Mouse (Mus musculus) lung, embryonic 14.5 days (tissue): ENCODE data around the gene Ngfr. TPM values are rescaled to one million over a fixed set of nuclear protein-coding genes. Genes with fewer than 3 reads are reported as not detected.

Experiments used
- ATAC-seq: fragments of 200-750 bp; cut with Nextera tagmentation; 2 replicates; pipeline ENCODE4 v1.8.0; 2017; ENCODE audit warnings: mild to moderate bottlenecking, moderate TSS enrichment, moderate library complexity; ENCODE audit not compliant: insufficient read depth
- DNase-seq: peaks from one replicate; pipeline ENCODE4 v3.0.0-alpha.2; 2015
- H3K27ac ChIP-seq: fragments of 300-500 bp; sonication (generic); 2 replicates; pipeline ENCODE4 v1.5.1; 2014; ENCODE audit warnings: low read depth, mild to moderate bottlenecking, moderate library complexity
- H3K27me3 ChIP-seq: fragments of 300-500 bp; sonication (generic); 2 replicates; pipeline ENCODE4 v1.6.1; 2014; ENCODE audit warnings: low read length, control low read depth; ENCODE audit not compliant: insufficient read depth
- H3K36me3 ChIP-seq: fragments of 300-500 bp; sonication (generic); 2 replicates; pipeline ENCODE4 v1.6.1; 2014; ENCODE audit warnings: control low read depth; ENCODE audit not compliant: insufficient read depth
- H3K4me1 ChIP-seq: fragments of 300-500 bp; sonication (generic); 2 replicates; pipeline ENCODE4 v1.6.1; 2014; ENCODE audit warnings: antibody characterized with exemption, control low read depth; ENCODE audit not compliant: insufficient read depth
- H3K4me2 ChIP-seq: fragments of 300-500 bp; sonication (generic); 2 replicates; pipeline ENCODE4 v1.6.1; 2014; ENCODE audit warnings: mild to moderate bottlenecking
- H3K4me3 ChIP-seq: fragments of 300-500 bp; sonication (generic); 2 replicates; pipeline ENCODE4 v1.5.1; 2014; ENCODE audit warnings: low read depth, low read length
- H3K9ac ChIP-seq: fragments of 300-500 bp; sonication (generic); 2 replicates; pipeline ENCODE4 v1.6.1; 2014
- H3K9me3 ChIP-seq: fragments of 300-500 bp; sonication (generic); 2 replicates; pipeline ENCODE4 v1.6.1; 2016; ENCODE audit warnings: low read depth, low read length, control low read depth
- CTCF ChIP-seq: IDR thresholded peaks from 2 replicates; pipeline ENCODE4 v1.5.1; 2016; ENCODE audit warnings: antibody characterized with exemption, low read depth
- WGBS: fragments of 180-500 bp; shearing (Covaris S2); extraction: QIAGEN DNeasy Blood & Tissue Kit; methylation state at CpG from one replicate; pipeline ENCODE4 v1.1.7; 2014; 5-methylcytosine and 5-hydroxymethylcytosine counted together
- polyA plus RNA-seq: library from polyadenylated mRNA; unstranded; fragments of >200 nt; fragmentation: Nextera tagmentation; extraction: Ambion mirVana; gene quantifications from 2 replicates; pipeline ENCODE4 v1.2.1, GENCODE M21; 2014

Ngfr gene
- polyA plus RNA-seq, 1 experiment from 2014 or later, result 5.9 TPM

- Histone ChIP-seq H3K4me1 (peaks cover 10% of the 10 kb centered on the region), H3K27me3 (peaks cover 32% of the 10 kb centered on the region; the same call in 1 of the 2 replicates), H3K4me2 (no peak overlapping the region), H3K4me3 (no peak overlapping the region), H3K27ac (no peak overlapping the region), H3K9ac (no peak overlapping the region), H3K36me3 (no peaks in the 10 kb centered on the region), H3K9me3 (no peaks in the 10 kb centered on the region)
- ATAC-seq (no peak), DNase-seq (no peak)
- no peak for TF ChIP-seq CTCF
- WGBS, result 24% methylated on average over 10 of the region's 10 CpGs
These were observed 8.1 kb upstream of the Ngfr start for GRCm38 (mm10) chr11:95595438-95596149.

DNA sequence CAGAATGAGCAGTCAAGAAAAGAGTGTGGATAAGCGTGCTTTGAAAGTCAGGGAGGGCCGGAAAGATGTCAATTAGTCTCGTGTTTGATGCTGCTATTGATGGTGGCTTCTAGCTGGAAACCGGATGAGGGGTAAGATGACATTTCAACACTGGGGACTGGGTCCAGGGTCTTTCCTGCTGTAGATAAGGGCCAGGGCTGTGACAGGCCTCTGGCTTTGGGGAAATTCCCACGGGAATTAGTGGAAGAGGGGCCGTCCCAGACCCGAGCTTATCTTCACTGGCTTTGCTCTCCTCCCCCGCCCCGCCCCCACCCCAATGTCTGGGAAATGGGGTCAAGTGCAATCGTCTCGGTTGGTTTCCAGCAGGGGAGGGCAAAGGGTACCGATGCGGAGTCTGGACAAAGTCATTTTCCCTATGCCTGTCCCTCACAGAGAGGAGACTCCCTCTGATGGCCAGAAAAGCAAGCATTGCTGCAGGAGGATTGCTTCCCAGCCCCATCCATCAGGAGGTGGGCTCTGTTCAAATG lies 7.2 kb upstream of the Ngfr start:
- no peak for ATAC-seq
- peaks cover 32% of the 10 kb centered on the region; the same call in 1 of the 2 replicates for H3K27me3 ChIP-seq
- H3K9ac ChIP-seq, result no peak overlapping the region

GRCm38 (mm10) chr11:95593501-95593900 lies 6.0 kb upstream of the Ngfr start:
- H3K9ac ChIP-seq, result no peak overlapping the region
- H3K27me3 ChIP-seq, result peaks cover 42% of the 10 kb centered on the region; the same call in 1 of the 2 replicates
- WGBS, result 60% methylated on average over 5 of the region's 5 CpGs
- peaks cover 10% of the 10 kb centered on the region for H3K4me1 ChIP-seq
- no peak overlapping the region for H3K27ac ChIP-seq
- TF ChIP-seq CTCF, result no peak
- H3K4me2 ChIP-seq, result no peak overlapping the region
- H3K9me3 ChIP-seq, result no peaks in the 10 kb centered on the region
- DNase-seq (no peak), ATAC-seq (no peak)
- H3K36me3 ChIP-seq, result no peaks in the 10 kb centered on the region
- H3K4me3 ChIP-seq, result no peak overlapping the region

More for the DNA sequence above, 7.2 kb upstream of the Ngfr start:
- no peak overlapping the region for H3K4me3 ChIP-seq
- WGBS, result 16% methylated on average over 13 of the region's 13 CpGs
- no peak overlapping the region for H3K27ac ChIP-seq
- no peak for DNase-seq
- TF ChIP-seq CTCF, result no peak
- H3K4me2 ChIP-seq, result no peak overlapping the region
- no peaks in the 10 kb centered on the region for H3K36me3 ChIP-seq
- no peaks in the 10 kb centered on the region for H3K9me3 ChIP-seq
- peaks cover 10% of the 10 kb centered on the region for H3K4me1 ChIP-seq

DNA sequence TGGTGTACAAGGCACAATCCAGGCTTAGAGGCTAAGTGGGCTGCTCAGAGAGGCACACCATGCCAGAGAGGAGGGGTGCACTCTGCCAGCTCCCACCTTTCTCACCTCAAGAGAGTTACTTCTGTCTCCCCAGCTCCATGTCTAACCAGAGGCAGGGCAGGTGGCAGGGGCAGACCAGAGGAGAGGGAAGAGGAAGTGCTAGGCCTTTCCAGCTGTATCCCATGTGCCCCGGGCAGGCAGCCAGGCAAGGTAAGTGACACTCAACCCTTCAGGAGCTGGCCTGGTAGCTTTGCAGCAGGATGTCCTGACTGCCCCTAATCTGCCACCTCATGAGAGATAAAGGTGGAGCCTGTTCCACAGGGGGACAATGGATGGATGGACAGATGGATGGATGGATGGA lies 5.2 kb upstream of the Ngfr start:
- TF ChIP-seq CTCF, result no peak
- Histone ChIP-seq H3K27me3 (peaks cover 47% of the 10 kb centered on the region), H3K36me3 (no peaks in the 10 kb centered on the region), H3K9me3 (no peaks in the 10 kb centered on the region), H3K4me1 (peaks cover 10% of the 10 kb centered on the region), H3K9ac (no peak overlapping the region), H3K4me3 (no peak overlapping the region), H3K4me2 (no peak overlapping the region), H3K27ac (no peak overlapping the region)
- DNase-seq (no peak), ATAC-seq (no peak)
- 71% methylated on average over 1 of the region's 1 CpGs for WGBS

DNA sequence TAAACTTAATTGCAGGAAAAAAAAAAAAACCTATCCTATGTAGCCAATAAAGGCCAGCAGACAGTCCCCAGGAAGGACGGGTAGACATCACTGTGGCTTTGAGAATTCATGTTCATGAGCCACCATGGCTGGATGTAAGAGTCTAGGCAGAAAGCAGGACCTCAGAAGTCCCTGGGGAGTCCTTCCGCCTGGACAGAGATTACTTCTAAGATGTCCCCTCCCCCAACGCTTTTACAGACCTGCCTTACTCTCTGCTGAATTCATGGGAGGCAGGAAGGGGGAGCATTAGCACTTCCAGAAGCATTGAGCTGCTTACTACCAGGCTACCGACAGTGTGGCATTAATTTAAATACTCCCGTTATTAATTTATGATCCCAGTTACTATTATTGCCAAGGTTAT lies 1.7 kb upstream of the Ngfr start:
- DNase-seq, result no peak
- 37% methylated on average over 5 of the region's 5 CpGs for WGBS

DNA sequence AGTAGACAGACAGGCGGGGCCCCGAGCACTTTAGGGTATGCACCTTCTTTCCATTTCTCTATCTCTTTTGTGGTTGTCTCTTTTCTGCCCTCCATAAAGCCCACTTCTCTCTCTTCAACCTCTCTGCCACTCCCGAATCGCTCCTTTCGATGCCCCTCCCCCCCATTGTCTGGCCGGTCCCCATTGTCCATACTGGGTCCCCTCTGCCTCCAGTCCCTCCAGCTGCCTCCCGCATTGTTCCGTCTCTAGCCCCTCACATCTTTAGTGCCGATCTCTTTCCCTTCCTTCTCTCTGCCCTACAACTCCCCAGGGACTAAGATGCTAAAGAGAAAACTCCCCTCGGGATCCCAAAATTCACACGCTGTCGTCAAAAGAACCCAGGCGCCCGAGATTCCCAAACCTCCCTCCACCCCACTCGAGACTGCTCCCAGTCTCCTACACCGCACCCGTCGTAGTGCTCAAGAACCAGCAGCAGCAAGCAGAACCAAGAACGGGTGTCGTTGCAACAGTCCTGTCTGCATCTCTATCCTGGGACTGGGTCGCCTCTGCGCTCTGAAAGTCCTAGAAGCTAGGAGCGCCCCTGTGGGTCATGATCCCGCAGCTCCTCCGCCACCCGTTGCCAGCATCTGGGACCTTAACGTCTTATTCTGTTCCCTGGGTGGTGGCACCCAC lies 648 bp downstream of the Ngfr start:
- no peaks in the 10 kb centered on the region for H3K36me3 ChIP-seq
- no peak for TF ChIP-seq CTCF
- WGBS, result 2% methylated on average over 27 of the region's 27 CpGs
- peak overlapping the region; percentile 80 for H3K4me2 ChIP-seq
- no peaks in the 10 kb centered on the region for H3K9me3 ChIP-seq
- ATAC-seq (no peak), DNase-seq (no peak)
- 0 out of 2 replicates have a peak, but pooled peaks cover 1% of the 10 kb centered on the region for H3K4me1 ChIP-seq
- peak overlapping the region; percentile 43 for H3K4me3 ChIP-seq
- H3K27me3 ChIP-seq, result peaks cover 77% of the 10 kb centered on the region
- H3K9ac ChIP-seq, result peak overlapping the region; percentile 32
- H3K27ac ChIP-seq, result no peak overlapping the region

More for the DNA sequence above, 1.7 kb upstream of the Ngfr start:
- Histone ChIP-seq H3K4me3 (no peak overlapping the region), H3K4me2 (no peak overlapping the region), H3K27ac (no peak overlapping the region), H3K9me3 (no peaks in the 10 kb centered on the region), H3K9ac (no peak overlapping the region), H3K36me3 (no peaks in the 10 kb centered on the region), H3K27me3 (peaks cover 59% of the 10 kb centered on the region), H3K4me1 (no peaks in the 10 kb centered on the region)
- no peak for ATAC-seq
- TF ChIP-seq CTCF, result no peak

GRCm38 (mm10) chr11:95586184-95586583 lies 1.4 kb downstream of the Ngfr start:
- no peak overlapping the region for H3K9ac ChIP-seq

More at GRCm38 (mm10) chr11:95586184-95586583, 1.4 kb downstream of the Ngfr start:
- ATAC-seq, result peak; percentile 32
- Histone ChIP-seq H3K27me3 (peaks cover 84% of the 10 kb centered on the region), H3K9me3 (no peaks in the 10 kb centered on the region), H3K4me1 (0 out of 2 replicates have a peak, but pooled peaks cover 3% of the 10 kb centered on the region), H3K4me3 (peak overlapping the region; percentile 43), H3K36me3 (no peaks in the 10 kb centered on the region), H3K4me2 (peak overlapping the region; percentile 80), H3K27ac (no peak overlapping the region)
- DNase-seq, result peak; percentile 94
- peak; percentile 94 for TF ChIP-seq CTCF
- WGBS, result under 1% methylated on average over 25 of the region's 25 CpGs
